Mouse (Mus musculus) heart, embryonic 16.5 days (tissue): ENCODE data around the gene Dcun1d5. TPM values are rescaled to one million over a fixed set of nuclear protein-coding genes. Genes with fewer than 3 reads are reported as not detected.

Experiments
- polyA plus RNA-seq: library from polyadenylated mRNA; unstranded; fragments of >200 nt; fragmentation: Nextera tagmentation; extraction: Ambion mirVana; gene quantifications from 2 replicates; pipeline ENCODE4 v1.2.1, GENCODE M21; 2015

The Dcun1d5 gene
- polyA plus RNA-seq, 1 experiment from 2014 or later = 93.7 TPM

Other genes with a start within 250 kb of the Dcun1d5 start
- 6.2 TPM in 2 replicates for gene Dync2h1, start 74 bp upstream of the Dcun1d5 start, polyA plus RNA-seq
- 0.14 and 0.25 TPM in 2 replicates for gene Mmp13, start 88.0 kb downstream of the Dcun1d5 start, polyA plus RNA-seq
- 1.7 and 1.8 TPM in 2 replicates for gene Mmp12, start 159.9 kb downstream of the Dcun1d5 start, polyA plus RNA-seq
- gene Mmp1b, start 203.5 kb downstream of the Dcun1d5 start, polyA plus RNA-seq = not detected in 2 replicates